Mouse (Mus musculus): ENCODE results near the gene Gm5622.
"Not testable (repeated sequence)": the region's sequence is repeated elsewhere in the genome, so short reads cannot be mapped to it uniquely, and the experiment has no call there.

The Gm5622 gene

DNA sequence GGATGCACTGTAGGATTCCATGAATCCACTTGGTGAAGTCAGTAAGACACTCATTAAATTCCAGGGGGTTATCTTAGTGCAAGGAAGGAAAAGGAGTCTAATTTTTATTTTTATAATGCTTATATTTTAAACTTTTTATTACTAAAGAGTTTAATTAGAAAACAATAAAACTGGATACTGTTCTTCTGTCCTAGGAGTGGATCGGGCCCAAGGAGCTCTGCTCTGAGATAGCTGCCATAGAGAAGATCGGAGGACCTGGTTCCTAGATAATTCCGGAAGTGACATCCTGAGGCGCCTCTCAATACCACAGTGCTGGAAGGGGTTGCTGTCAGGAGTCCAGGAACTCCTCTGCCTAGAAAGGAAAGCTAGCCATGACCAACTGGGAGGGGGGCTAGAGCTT is at the start of gene Gm5622:
TSS of gene Gm5622 (plus strand) at position 301 of the 400 bp plus-strand sequence.
- DNase-seq (ENCODE audit: low read depth, low spot score), result no peak

DNA sequence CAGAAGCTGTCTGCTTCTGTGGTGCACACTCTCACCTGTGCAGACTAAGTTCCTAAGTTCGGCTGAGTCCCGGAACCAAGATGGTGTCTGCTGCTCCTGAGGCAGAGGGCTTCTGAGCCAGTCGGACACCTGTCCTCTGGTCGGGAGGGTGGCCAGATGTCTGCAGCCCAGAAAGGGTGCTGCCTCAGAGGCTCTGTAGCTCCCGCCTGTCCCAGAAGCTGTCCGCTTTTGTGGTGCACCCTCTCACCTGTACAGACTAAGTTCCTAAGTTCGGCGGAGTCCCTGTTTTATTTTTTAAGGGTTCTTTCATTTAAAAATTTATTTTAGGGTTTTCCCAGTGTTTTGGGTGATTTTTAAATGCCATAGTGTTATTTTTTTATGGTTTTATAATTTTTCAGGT is 45.2 kb upstream of the Gm5622 start:
- DNase-seq (ENCODE audit: low read depth, low spot score), result no peak

DNA sequence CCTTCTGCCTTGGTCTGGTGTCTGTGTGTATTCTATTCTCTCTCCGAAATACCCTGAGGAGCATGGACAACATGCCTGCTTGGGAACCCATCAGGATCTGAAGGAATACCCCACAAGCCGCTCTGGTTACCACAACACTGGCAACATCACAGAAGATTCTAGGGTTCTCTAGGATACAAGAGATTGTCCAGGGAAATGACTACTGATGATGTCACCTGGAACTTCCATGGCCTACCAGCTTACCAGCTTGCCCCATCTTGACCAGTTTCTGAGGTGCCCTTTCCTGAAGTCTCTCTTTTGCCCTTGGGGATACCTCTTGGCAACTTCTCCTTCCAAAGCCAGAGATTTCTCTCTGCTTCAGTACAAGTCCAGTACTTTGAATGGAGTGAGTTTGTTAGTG is 21.4 kb downstream of the Gm5622 start, which contains the start of gene Gm17175:
TSS of gene Gm17175 (minus strand) at position 101 of the 400 bp plus-strand sequence.
- DNase-seq (ENCODE audit: low read depth, low spot score), result not testable (repeated sequence)

GRCm38 (mm10) chr14:51592039-51592438 is 39.4 kb downstream of the Gm5622 start, which contains the start of gene Gm17174:
Gm17174 (minus strand) TSS chr14:51592139.
- not testable (repeated sequence) for DNase-seq (ENCODE audit: low read depth, low spot score)

DNA sequence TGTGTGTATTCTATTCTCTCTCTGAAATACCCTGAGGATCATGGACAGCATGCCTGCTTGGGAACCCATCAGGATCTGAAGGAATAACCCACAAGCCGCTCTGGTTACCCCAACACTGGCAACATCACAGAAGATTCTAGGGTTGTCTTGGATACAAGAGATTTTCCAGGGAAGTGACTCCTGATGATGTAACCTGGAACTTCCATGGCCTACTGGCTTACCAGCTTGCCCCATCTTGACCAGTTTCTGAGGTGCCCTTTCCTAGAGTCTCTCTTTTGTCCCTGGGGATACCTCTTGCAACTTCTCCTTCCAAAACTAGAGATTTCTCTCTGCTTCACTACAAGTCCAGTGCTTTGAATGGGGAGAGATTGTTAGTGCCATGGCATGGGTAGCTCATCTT is 58.6 kb downstream of the Gm5622 start, which contains the start of gene Gm17078:
TSS of gene Gm17078 (minus strand) at position 101 of the 400 bp plus-strand sequence.
- DNase-seq (ENCODE audit: low read depth, low spot score), result no peak

- not testable (repeated sequence) for DNase-seq (ENCODE audit: low read depth, low spot score)
Measured at GRCm38 (mm10) chr14:51632426-51632825, 79.8 kb downstream of the Gm5622 start.

DNA sequence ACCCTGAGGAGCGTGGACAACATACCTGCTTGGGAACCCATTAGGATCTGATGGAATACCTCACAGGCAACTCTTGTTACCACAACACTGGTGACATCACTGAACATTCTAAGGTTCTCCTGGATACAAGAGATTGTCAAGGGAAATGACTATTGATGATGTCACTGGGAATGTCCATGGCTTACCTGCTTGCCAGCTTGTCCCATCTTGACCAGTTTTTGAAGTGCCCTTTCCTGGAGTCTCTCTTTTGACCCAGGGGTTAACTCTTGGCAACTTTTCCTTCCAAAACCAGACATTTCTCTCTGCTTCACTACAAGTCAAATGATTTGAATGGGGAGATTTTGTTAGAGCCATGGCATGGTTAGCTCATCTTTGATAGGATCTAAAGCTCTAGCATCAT is 83.0 kb downstream of the Gm5622 start, which contains the start of gene Gm4181:
TSS of gene Gm4181 (minus strand) at position 101 of the 400 bp plus-strand sequence.
- not testable (repeated sequence) for DNase-seq (ENCODE audit: low read depth, low spot score)

GRCm38 (mm10) chr14:51677269-51677668 is 124.7 kb downstream of the Gm5622 start:
- DNase-seq (ENCODE audit: low read depth, low spot score), result no peak

GRCm38 (mm10) chr14:51695368-51695767 is 142.8 kb downstream of the Gm5622 start, which contains the start of gene Gm17079:
Gm17079 (minus strand) TSS chr14:51695468.
- DNase-seq (ENCODE audit: low read depth, low spot score), result not testable (repeated sequence)

All from CD4-positive, CD25-positive, alpha-beta regulatory T cell, adult 2 months (primary cell).